Mouse (Mus musculus): Measurements from ENCODE around the gene Myh13. TPM values are rescaled to one million over a fixed set of nuclear protein-coding genes. Genes with fewer than 3 reads are reported as not detected.

The Myh13 gene
- polyA plus RNA-seq, 1 experiment from 2014 or later: not detected

- H3K27me3 ChIP-seq (ENCODE audit: low read depth, poor library complexity, severe bottlenecking): no peaks in the 10 kb centered on the region
- 93% methylated on average over 14 of the region's 14 CpGs for WGBS
Observed at GRCm38 (mm10) chr11:67364986-67365721, 43.7 kb downstream of the Myh13 start.

GRCm38 (mm10) chr11:67366936-67367335 is 45.5 kb downstream of the Myh13 start:
- Histone ChIP-seq H3K27ac (no peak overlapping the region), H3K4me1 (no peaks in the 10 kb centered on the region), H3K4me3 (no peak overlapping the region), H3K9me3 (replicated peaks) (no peaks in the 10 kb centered on the region), H3K27me3 (ENCODE audit: low read depth, poor library complexity, severe bottlenecking) (no peaks in the 10 kb centered on the region), H3K36me3 (no peaks in the 10 kb centered on the region)
- 89% methylated on average over 9 of the region's 9 CpGs for WGBS
- DNase-seq (ENCODE audit: low spot score): no peak

More at GRCm38 (mm10) chr11:67364986-67365721, 43.7 kb downstream of the Myh13 start:
- H3K4me1 ChIP-seq: no peaks in the 10 kb centered on the region
- no peaks in the 10 kb centered on the region for H3K9me3 ChIP-seq (replicated peaks)
- H3K4me3 ChIP-seq: no peak overlapping the region
- DNase-seq (ENCODE audit: low spot score): no peak
- H3K36me3 ChIP-seq: no peaks in the 10 kb centered on the region
- no peak overlapping the region for H3K27ac ChIP-seq

- no peaks in the 10 kb centered on the region for H3K9me3 ChIP-seq (replicated peaks)
- WGBS: 65% methylated on average over 2 of the region's 2 CpGs
- H3K4me1 ChIP-seq: no peaks in the 10 kb centered on the region
- peaks cover 6% of the 10 kb centered on the region; the same call in 1 of the 2 replicates for H3K27me3 ChIP-seq (ENCODE audit: low read depth, poor library complexity, severe bottlenecking)
- H3K27ac ChIP-seq: no peak overlapping the region
- H3K36me3 ChIP-seq: no peaks in the 10 kb centered on the region
- no peak for DNase-seq (ENCODE audit: low spot score)
- no peak overlapping the region for H3K4me3 ChIP-seq
Observed at GRCm38 (mm10) chr11:67373333-67373732, 51.9 kb downstream of the Myh13 start.

- DNase-seq (ENCODE audit: low spot score): peak; percentile 40
- Histone ChIP-seq H3K4me1 (peaks cover 10% of the 10 kb centered on the region), H3K27me3 (ENCODE audit: low read depth, poor library complexity, severe bottlenecking) (peaks cover 6% of the 10 kb centered on the region; the same call in 1 of the 2 replicates), H3K36me3 (no peaks in the 10 kb centered on the region), H3K4me3 (no peak overlapping the region), H3K9me3 (replicated peaks) (no peaks in the 10 kb centered on the region), H3K27ac (no peak overlapping the region)
Observed at GRCm38 (mm10) chr11:67376308-67376707, 54.9 kb downstream of the Myh13 start.

DNA sequence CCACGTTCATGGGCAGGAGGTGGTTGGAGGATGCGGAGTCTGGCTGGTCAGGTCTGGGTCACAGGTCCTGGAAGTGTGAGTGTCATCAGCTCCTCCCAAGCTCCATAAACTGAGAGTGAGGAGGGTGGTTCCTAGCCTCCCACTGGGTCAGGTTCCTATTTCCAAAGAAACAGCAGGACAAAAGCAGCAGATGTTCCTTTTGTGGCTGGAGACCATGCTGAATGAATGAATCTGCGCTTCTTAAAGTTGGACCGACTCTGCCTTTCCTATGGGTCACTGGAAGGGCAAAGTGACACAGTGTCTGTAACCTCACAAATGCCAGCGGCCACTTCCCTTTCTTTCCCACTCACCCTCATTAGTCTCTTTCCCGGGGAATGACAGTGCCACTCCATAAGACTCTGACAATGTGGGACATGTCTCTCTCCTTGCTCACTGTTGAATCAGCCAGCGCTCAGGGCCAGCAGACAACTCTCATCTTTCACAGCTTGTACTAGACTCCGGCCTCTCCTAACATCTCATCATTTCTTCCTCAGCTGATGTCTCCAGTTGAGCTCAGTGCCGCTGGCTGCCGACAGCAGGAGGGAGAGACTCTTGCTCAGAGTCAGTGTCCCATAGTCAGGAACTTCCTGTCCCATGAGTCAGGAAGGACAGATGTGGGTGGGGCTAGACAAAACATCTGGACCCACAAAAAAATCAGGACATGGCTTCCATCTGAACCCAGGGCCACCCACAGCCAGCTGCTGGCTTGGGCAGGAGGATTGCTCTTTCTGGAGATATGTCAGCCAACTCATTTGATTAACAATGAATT is 58.4 kb downstream of the Myh13 start:
- no peak for DNase-seq (ENCODE audit: low spot score)
- H3K4me3 ChIP-seq: no peak overlapping the region
- peaks cover 6% of the 10 kb centered on the region; the same call in 1 of the 2 replicates for H3K27me3 ChIP-seq (ENCODE audit: low read depth, poor library complexity, severe bottlenecking)
- H3K4me1 ChIP-seq: peaks cover 10% of the 10 kb centered on the region
- H3K36me3 ChIP-seq: no peaks in the 10 kb centered on the region
- WGBS: 45% methylated on average over 10 of the region's 10 CpGs
- no peaks in the 10 kb centered on the region for H3K9me3 ChIP-seq (replicated peaks)
- H3K27ac ChIP-seq: no peak overlapping the region

- 64% methylated on average over 4 of the region's 4 CpGs for WGBS
- Histone ChIP-seq H3K27ac (no peak overlapping the region), H3K27me3 (ENCODE audit: low read depth, poor library complexity, severe bottlenecking) (peaks cover 6% of the 10 kb centered on the region; the same call in 1 of the 2 replicates), H3K36me3 (no peaks in the 10 kb centered on the region), H3K4me3 (no peak overlapping the region), H3K4me1 (peaks cover 10% of the 10 kb centered on the region), H3K9me3 (replicated peaks) (no peaks in the 10 kb centered on the region)
- no peak for DNase-seq (ENCODE audit: low spot score)
Observed at GRCm38 (mm10) chr11:67381833-67382232, 60.4 kb downstream of the Myh13 start.

DNA sequence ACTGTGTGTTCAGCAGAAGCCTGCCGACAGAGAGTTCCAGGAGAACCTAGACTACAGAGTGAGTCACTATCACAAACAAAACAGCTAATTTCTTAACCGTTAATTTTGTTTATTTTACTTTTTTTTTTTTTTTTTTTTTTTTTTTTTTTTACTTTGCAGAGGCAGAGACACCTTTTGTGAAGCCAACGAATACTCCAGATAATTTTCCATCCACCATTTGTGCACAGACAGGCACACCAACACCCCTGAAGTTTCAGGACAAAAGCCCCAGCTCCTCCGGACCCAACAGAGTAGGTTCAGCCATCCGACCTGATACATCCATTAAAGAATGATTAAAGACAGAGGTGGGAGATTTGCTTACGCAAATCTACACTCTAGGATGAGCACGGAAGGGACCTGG is 63.2 kb downstream of the Myh13 start:
- Histone ChIP-seq H3K9me3 (replicated peaks) (no peaks in the 10 kb centered on the region), H3K4me1 (peaks cover 8% of the 10 kb centered on the region), H3K27ac (no peak overlapping the region), H3K4me3 (no peak overlapping the region), H3K27me3 (ENCODE audit: low read depth, poor library complexity, severe bottlenecking) (no peaks in the 10 kb centered on the region), H3K36me3 (no peaks in the 10 kb centered on the region)
- DNase-seq (ENCODE audit: low spot score): no peak
- WGBS: 89% methylated on average over 7 of the region's 7 CpGs

GRCm38 (mm10) chr11:67386815-67387415 is 65.5 kb downstream of the Myh13 start:
- 38% methylated on average over 8 of the region's 8 CpGs for WGBS
- no peaks in the 10 kb centered on the region for H3K36me3 ChIP-seq
- H3K9me3 ChIP-seq (replicated peaks): no peaks in the 10 kb centered on the region
- no peaks in the 10 kb centered on the region for H3K27me3 ChIP-seq (ENCODE audit: low read depth, poor library complexity, severe bottlenecking)
- no peaks in the 10 kb centered on the region for H3K4me1 ChIP-seq
- no peak for DNase-seq (ENCODE audit: low spot score)
- H3K27ac ChIP-seq: no peak overlapping the region
- no peak overlapping the region for H3K4me3 ChIP-seq

DNA sequence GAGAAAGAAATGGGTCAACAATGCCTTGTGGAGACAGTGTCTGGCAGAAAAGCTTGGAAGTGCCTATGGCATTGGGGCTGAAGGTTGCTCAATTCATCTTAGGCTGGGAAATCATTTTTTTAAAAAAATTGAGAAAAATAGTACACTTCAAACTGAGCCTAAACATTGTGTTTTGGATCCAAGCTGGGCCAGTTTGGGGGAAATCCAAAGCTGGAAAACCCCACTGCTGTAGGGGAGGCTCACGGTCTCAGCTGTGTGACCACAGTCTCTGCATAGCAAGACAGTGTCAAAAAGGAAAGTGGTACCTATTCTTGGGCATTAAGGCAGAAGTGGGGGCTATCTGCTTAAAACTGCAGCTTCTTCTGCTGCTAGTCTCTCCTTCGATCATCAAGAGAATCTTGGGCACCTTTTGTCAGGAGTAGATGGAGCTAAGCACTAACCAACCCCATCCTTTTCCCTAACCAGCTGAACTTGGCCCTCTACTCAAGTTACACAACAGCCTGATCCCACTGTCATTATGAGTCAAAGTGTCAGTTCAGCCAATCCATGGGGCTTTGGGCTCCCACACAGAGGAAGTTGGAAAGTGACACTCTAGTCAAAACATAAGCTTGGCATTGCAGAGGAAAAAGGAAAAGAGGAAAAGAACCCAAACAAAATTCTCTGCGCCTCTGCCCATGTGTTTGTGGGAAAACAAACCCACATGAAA is 69.4 kb downstream of the Myh13 start:
- no peak for DNase-seq (ENCODE audit: low spot score)
- Histone ChIP-seq H3K9me3 (replicated peaks) (no peaks in the 10 kb centered on the region), H3K4me1 (no peaks in the 10 kb centered on the region), H3K27me3 (ENCODE audit: low read depth, poor library complexity, severe bottlenecking) (no peaks in the 10 kb centered on the region), H3K36me3 (no peaks in the 10 kb centered on the region), H3K27ac (no peak overlapping the region), H3K4me3 (no peak overlapping the region)
- WGBS: 86% methylated on average over 3 of the region's 3 CpGs

DNA sequence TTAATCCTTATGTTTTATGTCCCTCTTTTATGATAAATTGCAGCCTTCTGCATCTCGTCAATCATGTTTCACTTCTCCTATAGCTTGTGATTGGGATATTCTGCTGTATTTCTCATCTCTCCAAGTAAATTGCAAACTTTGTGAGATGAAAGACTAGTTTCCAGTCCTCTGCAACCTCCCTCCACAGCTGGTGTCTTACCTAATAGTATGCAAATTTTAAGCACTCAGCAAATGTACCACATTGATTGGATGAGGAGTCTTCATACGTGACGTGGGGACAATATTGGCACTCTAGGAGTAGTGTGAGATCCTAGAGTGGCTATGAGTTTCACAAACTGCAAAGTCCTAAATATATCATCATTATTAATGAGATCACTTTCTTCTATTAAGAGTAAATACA is 70.9 kb downstream of the Myh13 start:
- H3K9me3 ChIP-seq (replicated peaks): no peaks in the 10 kb centered on the region
- no peaks in the 10 kb centered on the region for H3K36me3 ChIP-seq
- no peak overlapping the region for H3K4me3 ChIP-seq
- no peak for DNase-seq (ENCODE audit: low spot score)
- no peaks in the 10 kb centered on the region for H3K27me3 ChIP-seq (ENCODE audit: low read depth, poor library complexity, severe bottlenecking)
- H3K4me1 ChIP-seq: no peaks in the 10 kb centered on the region
- 87% methylated on average over 3 of the region's 3 CpGs for WGBS
- no peak overlapping the region for H3K27ac ChIP-seq

GRCm38 (mm10) chr11:67400956-67401355 is 79.5 kb downstream of the Myh13 start:
- Histone ChIP-seq H3K27ac (no peak overlapping the region), H3K36me3 (no peaks in the 10 kb centered on the region), H3K4me3 (no peak overlapping the region), H3K4me1 (no peaks in the 10 kb centered on the region), H3K9me3 (replicated peaks) (no peaks in the 10 kb centered on the region), H3K27me3 (ENCODE audit: low read depth, poor library complexity, severe bottlenecking) (no peaks in the 10 kb centered on the region)
- no peak for DNase-seq (ENCODE audit: low spot score)
- 92% methylated on average over 5 of the region's 5 CpGs for WGBS

DNA sequence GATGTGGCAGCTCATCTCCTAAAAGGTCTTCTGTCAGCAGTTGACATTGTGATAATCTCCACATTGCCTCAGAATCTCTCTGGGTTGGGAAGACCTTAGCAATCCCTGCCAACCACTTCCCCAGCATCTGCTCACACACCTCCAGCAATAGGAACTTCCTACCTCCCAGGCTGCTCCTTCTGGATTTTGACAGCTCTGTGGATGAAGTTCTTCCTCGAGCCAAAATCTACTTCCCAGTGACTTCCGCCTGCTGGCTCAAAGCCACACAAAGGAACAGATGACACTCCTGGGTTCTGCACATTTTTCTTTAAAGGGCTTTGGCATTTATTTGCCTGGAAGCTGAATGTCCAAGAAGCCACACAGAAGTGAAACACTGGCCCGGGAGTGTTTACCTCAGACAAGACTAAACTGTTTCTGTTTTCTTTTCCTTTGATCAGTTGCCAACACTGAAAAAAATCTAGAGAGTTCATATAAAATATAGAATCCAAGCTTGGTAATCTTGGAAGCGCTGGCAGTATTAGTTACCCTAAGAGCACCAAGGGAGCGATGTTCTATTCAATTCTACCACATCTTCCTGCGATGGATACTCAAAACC is 93.0 kb downstream of the Myh13 start:
- Histone ChIP-seq H3K9me3 (replicated peaks) (no peaks in the 10 kb centered on the region), H3K27me3 (ENCODE audit: low read depth, poor library complexity, severe bottlenecking) (no peaks in the 10 kb centered on the region), H3K27ac (no peak overlapping the region), H3K4me1 (no peaks in the 10 kb centered on the region), H3K4me3 (no peak overlapping the region), H3K36me3 (no peaks in the 10 kb centered on the region)
- DNase-seq (ENCODE audit: low spot score): no peak
- WGBS: 87% methylated on average over 6 of the region's 6 CpGs

Data from limb, embryonic 10.5 days (tissue).